Mouse (Mus musculus): ENCODE data around the gene Hbb-y. TPM values are rescaled to one million over a fixed set of nuclear protein-coding genes. Genes with fewer than 3 reads are reported as not detected.

Gene Hbb-y
- total and polyA plus RNA-seq, 3 experiments: 0.11 TPM; not detected in 2

DNA sequence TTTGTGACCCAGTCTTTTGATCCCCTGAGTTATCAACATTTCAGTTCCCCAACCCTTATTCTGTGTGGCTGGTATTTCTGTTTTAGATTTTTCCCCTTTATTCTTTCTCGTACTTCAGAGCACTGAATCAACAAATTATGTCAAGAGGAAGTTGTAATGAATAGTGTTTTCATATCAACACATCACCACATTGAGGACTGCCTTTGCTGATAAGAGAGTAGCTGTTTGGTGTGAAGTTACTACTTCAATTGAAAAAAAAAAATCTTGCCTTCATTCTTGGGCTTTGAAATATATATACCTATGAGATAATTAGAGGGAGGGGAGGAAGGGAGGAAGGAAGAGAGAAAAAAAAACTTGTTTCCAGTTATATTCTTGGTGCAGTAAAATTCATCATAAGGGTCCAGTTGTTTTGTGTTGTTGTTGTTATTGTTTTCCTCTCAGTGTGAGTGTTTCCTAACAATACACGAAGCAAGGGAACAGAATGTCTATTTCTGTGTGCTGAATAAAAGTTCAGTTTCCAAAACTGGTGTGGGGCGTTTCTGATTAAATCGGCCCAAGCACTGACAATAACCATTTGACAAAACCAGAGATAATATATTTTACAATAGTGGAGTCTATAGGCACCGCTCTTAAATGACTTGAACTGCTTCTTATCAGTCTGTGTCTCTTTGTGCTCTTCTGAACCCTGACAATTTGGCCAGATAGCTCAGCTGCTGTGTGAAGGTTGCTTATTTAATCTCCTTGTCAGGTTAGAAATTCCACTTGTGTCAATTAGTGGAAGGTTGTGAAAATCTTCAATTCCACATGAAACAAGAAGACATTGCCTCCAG lies 43.8 kb downstream of the Hbb-y start:
- Histone ChIP-seq H3K27ac (ENCODE audit: control insufficient read depth, low read depth, low read length) (peak overlapping the region; percentile 98), H3K4me1 (ENCODE audit: control insufficient read depth in 1 of 2, insufficient read depth in 2 of 2, low read length in 2 of 2) (peaks cover 20 to 23% of the 10 kb centered on the region in 2 experiments), H3K4me3 (ENCODE audit: control insufficient read depth in 1 of 2, insufficient read depth in 1 of 2, low read depth in 2 of 2, low read length in 2 of 2) (0 out of 4 replicates have a peak overlapping the region, but pooled peaks of 1 of the 2 experiments have one; percentile 5), H3K9ac (ENCODE audit: control insufficient read depth, low read depth, low read length, poor library complexity, severe bottlenecking) (peak overlapping the region; percentile 54), H3K79me2 (ENCODE audit: control insufficient read depth, insufficient read depth, low read length, poor library complexity) (no peaks in the 10 kb centered on the region), H3K27me3 (ENCODE audit: control insufficient read depth in 1 of 2, insufficient read depth in 2 of 2, low read length in 2 of 2) (no peaks in the 10 kb centered on the region), H3K9me3 (replicated peaks; ENCODE audit: insufficient read depth, low read length) (no peaks in the 10 kb centered on the region), H3K36me3 (ENCODE audit: control insufficient read depth in 1 of 2, insufficient read depth in 2 of 2, low read length in 2 of 2) (peaks cover 0 to 29% of the 10 kb centered on the region in 2 experiments; a peak in 2 of 4 replicates)
- peak; percentile 87 for DNase-seq (ENCODE audit: low read depth, low spot score)
- no peak for TF ChIP-seq MAZ (IDR thresholded peaks at IDR 0.05; ENCODE audit: low read depth, low read length)
- TF ChIP-seq SIN3A (IDR thresholded peaks at IDR 0.05; ENCODE audit: low read length): peak; percentile 62
- no peak for TF ChIP-seq NRF1 (IDR thresholded peaks at IDR 0.05; ENCODE audit: insufficient read depth, low read depth, low read length, poor library complexity, severe bottlenecking)
- no peak for TF ChIP-seq ZC3H11A (IDR thresholded peaks at IDR 0.05; ENCODE audit: low read depth, low read length)
- no peak; the same call in 1 of the 2 replicates for TF ChIP-seq BHLHE40 (IDR thresholded peaks at IDR 0.05; ENCODE audit: borderline replicate concordance, low read depth, low read length)
- TF ChIP-seq HCFC1 (IDR thresholded peaks at IDR 0.05; ENCODE audit: low read depth, low read length): no peak
- no peak for TF ChIP-seq RAD21 (IDR thresholded peaks at IDR 0.05; ENCODE audit: low read depth, low read length)
- no peak for TF ChIP-seq GABPA (IDR thresholded peaks at IDR 0.05; ENCODE audit: low read depth, low read length)
- TF ChIP-seq RCOR1 (IDR thresholded peaks at IDR 0.05; ENCODE audit: low read depth, low read length): peak; percentile 45
- TF ChIP-seq CHD2 (IDR thresholded peaks at IDR 0.05; ENCODE audit: low read length): no peak
- TF ChIP-seq ZMIZ1 (IDR thresholded peaks at IDR 0.05; ENCODE audit: low read depth, low read length): no peak
- TF ChIP-seq POLR2A (IDR thresholded peaks at IDR 0.05; ENCODE audit: control insufficient read depth in 1 of 2, insufficient read depth in 1 of 2, low read depth in 1 of 2, low read length in 2 of 2, poor library complexity in 1 of 2): no peak; a peak in 1 of 4 replicates
- no peak for TF ChIP-seq E2F4 (IDR thresholded peaks at IDR 0.05; ENCODE audit: borderline replicate concordance, low read depth, low read length)
- peak; percentile 88 for TF ChIP-seq TAL1 (IDR thresholded peaks at IDR 0.05; ENCODE audit: low read length)
- no peak for TF ChIP-seq MEF2A (IDR thresholded peaks at IDR 0.05; ENCODE audit: extremely low read depth, insufficient replicate concordance, low read depth, low read length, poor library complexity, severe bottlenecking)
- TF ChIP-seq KAT2A (conservative IDR thresholded peaks at IDR 0.05; ENCODE audit: low read depth, low read length): no peak
- TF ChIP-seq MAFK (IDR thresholded peaks at IDR 0.05; ENCODE audit: borderline replicate concordance, low read depth, low read length): 0 out of 2 replicates have a peak, but pooled peaks have one; percentile 56
- TF ChIP-seq EP300 (IDR thresholded peaks at IDR 0.05; ENCODE audit: low read depth in 1 of 2, low read length in 2 of 2): peak; percentile 84 to 88
- no peak for TF ChIP-seq POLR2AphosphoS5 (IDR thresholded peaks at IDR 0.05; ENCODE audit: borderline replicate concordance, low read depth, low read length)
- no peak for TF ChIP-seq POLR2AphosphoS2 (IDR thresholded peaks at IDR 0.05; ENCODE audit: low read length)
- no peak for TF ChIP-seq USF2 (IDR thresholded peaks at IDR 0.05; ENCODE audit: borderline replicate concordance in 1 of 2, insufficient read depth in 1 of 2, low read depth in 1 of 2, low read length in 2 of 2)
- no peak for TF ChIP-seq ZKSCAN1 (IDR thresholded peaks at IDR 0.05; ENCODE audit: low read depth, low read length)
- 0 out of 2 replicates have a peak, but pooled peaks have one; percentile 11 for TF ChIP-seq MXI1 (IDR thresholded peaks at IDR 0.05; ENCODE audit: low read depth, low read length)
- TF ChIP-seq UBTF (IDR thresholded peaks at IDR 0.05; ENCODE audit: borderline replicate concordance, insufficient read depth, low read depth, low read length): no peak
- TF ChIP-seq MYC (IDR thresholded peaks at IDR 0.05; ENCODE audit: low read depth, low read length): no peak
- peak; percentile 67 for TF ChIP-seq MYB (IDR thresholded peaks at IDR 0.05; ENCODE audit: low read depth, low read length)
- peak; percentile 89 for TF ChIP-seq GATA1 (IDR thresholded peaks at IDR 0.05; ENCODE audit: low read depth, low read length)
- peak; percentile 89 for TF ChIP-seq ZNF384 (IDR thresholded peaks at IDR 0.05; ENCODE audit: low read depth, low read length)
- no peak for TF ChIP-seq ELF1 (IDR thresholded peaks at IDR 0.05; ENCODE audit: low read depth, low read length)
- peak; percentile 86 for TF ChIP-seq TCF12 (IDR thresholded peaks at IDR 0.05; ENCODE audit: low read depth, low read length)
- TF ChIP-seq TBP (IDR thresholded peaks at IDR 0.05; ENCODE audit: low read depth, low read length): peak; percentile 48; the same call in 1 of the 2 replicates
- no peak for TF ChIP-seq CTCF (IDR thresholded peaks at IDR 0.05 in 2 of 3, conservative IDR thresholded peaks at IDR 0.05 in 1 of 3; ENCODE audit: control insufficient read depth in 1 of 3, insufficient read depth in 1 of 3, low read depth in 2 of 3, low read length in 3 of 3, poor library complexity in 1 of 3, severe bottlenecking in 1 of 3)
- peak; percentile 2; the same call in 1 of the 2 replicates for TF ChIP-seq SMC3 (IDR thresholded peaks at IDR 0.05; ENCODE audit: low read depth, low read length)
- no peak; the same call in 1 of the 2 replicates for TF ChIP-seq CHD1 (IDR thresholded peaks at IDR 0.05; ENCODE audit: low read depth, low read length)
- TF ChIP-seq USF1 (IDR thresholded peaks at IDR 0.05; ENCODE audit: low read depth, low read length): no peak

All from MEL (cell line).